Mouse (Mus musculus): Measurements from ENCODE around the gene Csk. TPM values are rescaled to one million over a fixed set of nuclear protein-coding genes. Genes with fewer than 3 reads are reported as not detected.
A peak's percentile ranks its signal among the peaks of the same experiment; 100 is the strongest.

Gene Csk
- total RNA-seq, 2 experiments from 2014 or later, result 46.1 to 46.2 TPM

DNA sequence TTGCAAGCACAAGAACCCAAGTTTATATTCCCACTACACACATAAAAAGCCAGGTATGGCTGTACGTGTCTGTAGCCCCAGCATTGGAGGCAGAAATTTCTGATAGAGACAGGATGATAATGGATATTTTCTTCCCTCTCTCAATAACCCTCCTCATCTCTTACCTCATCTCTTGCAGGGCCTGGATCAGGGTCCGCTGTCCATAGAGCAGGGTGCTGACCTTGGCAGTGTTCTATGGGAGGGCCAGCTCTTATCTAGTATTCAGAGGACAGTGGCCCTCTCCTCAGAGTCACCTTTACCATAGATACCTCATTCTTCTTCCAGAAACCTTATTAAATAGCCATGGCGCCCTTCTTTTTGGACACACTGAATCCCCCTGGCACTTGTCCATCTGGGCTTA lies 43.6 kb downstream of the Csk start:
- no peak for ATAC-seq (replicated peaks; ENCODE audit: low FRiP score, poor library complexity, severe bottlenecking)

- ATAC-seq (replicated peaks; ENCODE audit: low FRiP score, poor library complexity, severe bottlenecking), result no peak
Measured at GRCm38 (mm10) chr9:57606139-57606851, 47.1 kb downstream of the Csk start, which contains the start of gene Cplx3. Gene Cplx3 (minus strand): TSS chr9:57606281.

DNA sequence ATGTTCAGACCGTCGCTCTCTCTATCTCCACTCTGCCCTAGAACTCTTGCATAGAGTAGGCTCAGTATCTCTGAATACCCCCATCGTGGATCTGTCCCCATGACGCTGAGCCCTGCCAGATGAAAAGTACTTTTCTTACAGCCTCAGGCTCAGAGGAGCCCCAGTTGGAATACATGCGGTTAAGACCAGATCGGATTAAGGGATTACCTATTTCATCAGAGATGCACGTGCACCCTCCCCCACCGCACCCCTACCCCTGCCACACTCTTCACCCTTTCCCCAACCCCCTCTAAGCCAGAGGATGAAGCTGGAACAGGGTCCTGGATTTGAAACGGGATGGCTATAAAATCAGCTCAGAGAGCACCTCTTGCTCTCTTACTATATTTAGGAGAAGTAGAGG lies 47.9 kb downstream of the Csk start:
- no peak for ATAC-seq (replicated peaks; ENCODE audit: low FRiP score, poor library complexity, severe bottlenecking)

- ATAC-seq (replicated peaks; ENCODE audit: low FRiP score, poor library complexity, severe bottlenecking), result no peak
Measured at GRCm38 (mm10) chr9:57604875-57605274, 48.6 kb downstream of the Csk start.

DNA sequence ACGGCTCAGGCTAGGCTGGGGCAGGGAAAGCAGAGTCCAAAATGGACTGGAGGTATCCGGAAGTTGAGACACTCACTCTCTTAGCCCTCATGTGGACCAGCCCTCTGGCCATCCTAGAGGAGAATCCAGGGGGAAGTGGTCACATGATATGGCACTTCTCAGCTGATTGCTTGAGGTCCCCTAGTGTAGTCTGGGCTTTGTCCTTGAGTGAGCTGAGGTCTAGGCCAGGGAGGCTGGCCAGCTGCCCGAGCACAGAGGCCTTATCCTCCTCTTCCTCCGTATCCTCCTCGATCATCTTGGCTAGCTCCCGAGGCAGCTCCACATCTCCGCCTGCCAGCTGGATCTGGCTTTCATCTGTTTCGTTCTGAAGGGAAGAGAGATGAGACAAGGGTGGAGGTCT lies 51.3 kb downstream of the Csk start:
- ATAC-seq (replicated peaks; ENCODE audit: low FRiP score, poor library complexity, severe bottlenecking), result no peak

DNA sequence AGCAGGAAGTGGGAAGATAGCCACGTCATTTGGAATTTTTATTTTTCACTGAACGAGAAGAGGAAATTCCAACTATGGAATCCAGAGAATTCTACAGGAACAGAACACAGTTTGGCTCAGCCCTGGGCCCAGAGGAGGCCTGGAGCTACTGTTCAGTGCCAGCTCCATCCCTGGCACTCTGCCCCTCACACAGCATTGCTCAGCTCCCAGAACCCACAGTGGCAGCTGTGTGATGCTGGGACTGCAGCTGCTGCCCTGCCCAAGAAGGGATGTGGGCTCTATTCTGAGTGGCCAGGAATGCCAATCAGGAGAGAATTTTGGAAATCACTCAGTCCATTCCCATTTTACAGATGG lies 52.1 kb downstream of the Csk start:
- no peak for ATAC-seq (replicated peaks; ENCODE audit: low FRiP score, poor library complexity, severe bottlenecking)

DNA sequence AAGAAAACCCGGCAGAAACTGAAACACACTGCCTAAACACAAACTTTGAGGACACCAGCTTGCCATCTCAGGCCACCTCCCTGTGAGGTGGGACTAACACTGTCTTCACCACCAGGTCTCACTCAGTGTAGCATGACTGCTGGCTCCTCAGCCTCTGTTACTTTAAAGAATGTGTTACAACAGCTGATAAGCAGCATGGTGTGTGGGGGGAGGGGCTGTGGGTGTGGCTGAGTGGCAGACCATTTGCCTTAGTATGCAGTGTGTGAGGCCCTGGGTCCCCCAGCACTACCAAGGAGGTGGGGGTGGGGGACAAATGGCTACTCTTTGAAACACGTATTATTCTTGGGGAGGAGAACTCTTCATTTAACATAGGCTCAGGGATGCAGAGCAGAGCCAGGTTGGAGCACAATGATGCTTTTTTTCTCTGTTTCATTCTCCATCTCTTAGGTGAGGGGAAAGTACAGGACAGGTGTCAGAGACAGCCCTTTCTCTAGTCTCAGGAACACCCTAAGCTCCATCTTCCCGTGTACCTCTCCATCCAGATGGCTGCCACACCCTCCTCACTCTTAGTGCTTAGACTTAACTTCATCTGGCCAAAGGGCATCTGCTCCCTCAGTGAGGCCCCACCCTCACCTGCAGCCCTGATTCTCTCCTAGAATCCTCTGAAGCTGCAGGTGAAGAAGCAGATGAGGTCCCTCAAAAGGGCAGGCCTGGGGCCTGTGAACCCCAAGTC lies 52.6 kb downstream of the Csk start:
- ATAC-seq (replicated peaks; ENCODE audit: low FRiP score, poor library complexity, severe bottlenecking), result no peak

DNA sequence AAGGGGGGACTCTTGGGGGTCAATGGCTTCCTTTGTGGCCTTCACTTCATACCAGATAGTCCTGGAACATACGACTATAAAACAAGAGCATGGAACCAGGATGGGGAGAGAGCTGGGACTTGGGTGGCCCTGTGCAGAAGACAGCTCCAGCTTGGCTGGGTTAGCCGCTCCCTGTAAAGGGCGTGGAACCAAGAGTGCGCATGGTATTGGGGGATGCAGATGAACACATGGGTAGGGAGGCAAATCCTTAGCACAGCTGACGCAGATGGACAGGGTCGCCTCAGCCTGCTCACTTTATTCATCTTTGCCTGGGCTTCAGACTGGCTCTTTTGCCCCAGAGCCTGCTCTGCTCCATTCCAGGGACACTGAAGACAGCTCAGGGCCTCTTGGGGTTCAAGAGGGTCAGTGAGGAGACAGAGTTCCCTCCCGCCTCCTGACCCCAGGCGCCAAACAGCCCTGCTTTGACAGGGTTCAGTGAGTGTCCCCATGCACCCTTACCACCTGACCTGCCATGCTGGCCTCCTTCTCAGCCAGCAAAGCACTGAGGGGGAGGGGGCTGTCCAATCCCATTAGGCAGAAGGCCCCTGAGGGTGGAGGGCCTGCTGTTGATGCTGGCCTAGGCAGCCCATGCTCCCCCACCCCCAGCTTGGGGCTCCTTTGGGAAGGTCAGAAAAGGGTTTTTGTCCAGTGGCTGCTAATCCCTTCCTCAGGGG lies 54.4 kb downstream of the Csk start:
- ATAC-seq (replicated peaks; ENCODE audit: low FRiP score, poor library complexity, severe bottlenecking), result no peak

GRCm38 (mm10) chr9:57597929-57598382 lies 55.5 kb downstream of the Csk start:
- ATAC-seq (replicated peaks; ENCODE audit: low FRiP score, poor library complexity, severe bottlenecking), result no peak

DNA sequence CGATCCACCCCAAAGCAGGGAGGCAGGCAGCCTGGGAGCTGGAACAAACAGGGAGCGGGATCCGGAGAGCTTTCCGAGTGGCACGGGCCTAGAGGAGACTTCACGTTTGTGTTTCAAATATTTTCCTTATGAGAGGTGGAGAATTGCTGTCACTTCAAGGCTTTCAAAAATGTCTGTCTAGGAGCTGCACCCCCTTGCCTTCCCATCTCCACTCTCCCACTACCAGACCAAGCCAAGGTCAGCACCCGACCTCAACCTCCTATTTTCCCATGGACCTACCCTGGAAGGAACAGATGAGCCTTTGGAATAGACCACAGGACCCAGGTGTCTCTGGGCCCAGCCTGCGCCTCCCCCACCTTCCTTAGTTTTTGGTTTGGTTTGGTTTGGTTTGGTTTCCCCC lies 56.2 kb downstream of the Csk start:
- no peak for ATAC-seq (replicated peaks; ENCODE audit: low FRiP score, poor library complexity, severe bottlenecking)

DNA sequence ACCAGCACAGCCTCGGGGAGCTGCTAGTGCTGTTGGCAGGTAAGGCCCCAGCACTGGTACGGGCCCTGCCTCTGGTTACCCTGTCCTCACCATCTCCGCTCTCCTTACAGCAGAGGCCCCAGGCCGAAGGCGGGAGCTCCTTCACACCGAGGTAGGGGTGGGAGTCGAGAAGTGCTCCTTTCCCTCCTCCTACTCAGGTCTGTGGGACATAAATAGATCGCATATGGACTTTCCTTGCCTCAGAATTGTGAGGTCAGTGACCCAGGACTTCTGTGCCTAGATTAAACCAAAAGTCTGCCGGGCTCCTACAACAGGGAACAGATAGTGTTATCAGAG lies 59.3 kb downstream of the Csk start:
- ATAC-seq (replicated peaks; ENCODE audit: low FRiP score, poor library complexity, severe bottlenecking), result no peak

DNA sequence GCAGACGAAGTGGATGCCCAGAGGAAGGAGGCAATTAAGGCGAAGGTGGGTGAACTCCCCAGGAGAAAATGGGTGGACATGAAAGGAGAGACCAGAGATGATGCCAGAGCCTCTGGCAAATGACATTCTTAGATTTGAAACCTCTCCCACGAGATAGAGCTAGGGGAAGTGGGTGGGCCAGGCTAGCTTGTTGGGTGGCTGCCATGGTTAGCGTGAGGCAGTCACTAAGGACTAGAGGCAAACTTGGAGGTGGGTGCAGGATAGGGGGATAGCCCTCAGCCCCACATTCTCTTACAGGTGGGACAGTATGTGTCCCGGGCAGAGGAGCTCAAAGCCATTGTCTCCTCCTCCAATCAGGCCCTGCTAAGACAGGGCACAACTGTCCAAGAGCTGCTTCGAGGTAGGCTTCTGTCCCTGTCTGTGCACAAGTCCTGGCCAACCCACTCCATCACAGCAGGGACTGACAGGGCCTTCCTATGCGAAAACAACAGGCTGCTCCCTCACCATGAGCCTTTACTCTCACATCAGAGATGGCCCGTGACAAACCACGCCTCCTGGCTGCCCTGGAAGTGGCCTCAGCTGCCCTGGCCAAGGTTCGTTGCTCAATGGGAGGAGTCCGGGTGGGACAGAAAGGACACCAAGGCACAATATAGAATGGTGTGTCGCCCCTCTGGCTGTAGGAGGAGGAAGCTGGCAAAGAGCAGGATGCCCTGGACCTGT lies 59.8 kb downstream of the Csk start:
- ATAC-seq (replicated peaks; ENCODE audit: low FRiP score, poor library complexity, severe bottlenecking), result no peak

DNA sequence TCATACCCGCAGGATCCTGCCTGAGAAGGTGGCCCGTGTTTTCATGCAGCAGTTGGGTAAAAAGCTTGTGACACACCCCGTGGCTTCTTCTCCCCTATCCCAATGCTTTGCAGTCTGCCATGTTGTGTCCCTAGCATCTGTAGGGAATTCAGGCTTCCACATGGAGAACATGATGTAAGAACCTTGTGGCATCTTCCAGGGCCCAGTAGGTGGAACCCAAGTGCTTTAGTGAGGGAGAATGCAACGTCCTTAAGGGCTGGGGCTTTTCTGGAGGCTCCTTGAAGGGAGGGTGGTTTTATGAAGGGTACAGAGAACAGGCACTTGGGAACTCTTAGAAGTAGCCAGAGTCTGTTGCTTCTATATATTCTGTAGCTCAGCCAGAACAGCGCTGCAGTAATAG lies 62.7 kb downstream of the Csk start:
- no peak for ATAC-seq (replicated peaks; ENCODE audit: low FRiP score, poor library complexity, severe bottlenecking)

DNA sequence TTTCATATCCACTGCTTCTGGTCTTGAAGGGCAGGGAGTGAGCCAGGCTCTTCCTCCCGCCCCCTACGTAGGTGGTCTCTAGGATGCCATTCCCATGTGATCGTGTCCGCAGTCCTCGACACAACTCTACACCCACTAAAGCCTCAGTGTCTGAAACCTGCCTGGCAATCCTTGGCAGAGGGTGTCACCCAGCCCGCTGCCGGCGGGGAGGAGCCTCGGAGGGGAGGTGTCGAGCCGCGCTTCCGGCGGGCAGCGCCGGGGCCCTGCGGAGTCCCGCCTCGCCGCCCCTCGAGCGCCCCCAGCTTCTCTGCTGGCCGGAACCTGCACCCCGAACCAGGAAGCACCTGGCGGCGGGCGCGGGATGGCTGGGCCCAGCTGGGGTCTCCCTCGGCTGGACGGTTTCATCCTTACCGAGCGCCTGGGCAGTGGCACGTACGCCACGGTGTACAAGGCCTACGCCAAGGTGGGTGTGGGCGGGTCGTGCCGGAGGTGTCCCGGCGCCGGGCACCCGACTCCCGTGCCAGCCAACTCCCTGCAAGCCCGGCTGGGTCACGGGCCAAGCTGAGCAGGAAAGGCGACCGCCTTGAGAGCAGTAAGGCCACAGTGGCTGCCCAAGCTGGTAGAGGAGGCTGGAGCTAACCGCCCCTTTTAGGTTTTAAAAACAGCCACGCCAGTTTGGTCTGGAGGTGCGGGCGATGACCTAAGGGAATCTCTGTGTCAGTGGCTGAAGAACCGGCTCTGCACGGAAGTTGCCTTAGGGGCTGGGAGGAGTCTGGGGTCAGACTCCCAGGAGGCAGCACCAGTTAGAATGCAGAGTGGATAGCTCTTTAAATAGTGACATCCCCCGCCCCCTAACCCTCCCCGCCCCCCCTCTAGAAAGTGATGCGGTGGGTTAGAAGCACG lies 64.0 kb downstream of the Csk start, which contains the start of gene Ulk3:
Gene Ulk3 (plus strand): TSS at position 229 of the 903 bp plus-strand sequence.
- ATAC-seq (replicated peaks; ENCODE audit: low FRiP score, poor library complexity, severe bottlenecking), result peak; percentile 92

GRCm38 (mm10) chr9:57584991-57585390 lies 68.4 kb downstream of the Csk start:
- no peak for ATAC-seq (replicated peaks; ENCODE audit: low FRiP score, poor library complexity, severe bottlenecking)

GRCm38 (mm10) chr9:57577144-57577849 lies 76.1 kb downstream of the Csk start:
- peak; percentile 96 for ATAC-seq (replicated peaks; ENCODE audit: low FRiP score, poor library complexity, severe bottlenecking)

All from erythroid progenitor cell, adult 5-6 weeks (primary cell).